Mouse (Mus musculus) megakaryocyte, embryonic 14.5 days (primary cell): ENCODE results near the gene Cat.

Source experiments
- FLI1 ChIP-seq: IDR thresholded peaks from 2 replicates; pipeline ENCODE4 v1.6.1; 2012; ENCODE audit warnings: low read length, inconsistent platforms, mixed read lengths
- GATA1 ChIP-seq: IDR thresholded peaks from 3 replicates; pipeline ENCODE4 v1.6.1; 2012; ENCODE audit warnings: mixed read lengths, low read length, inconsistent platforms, borderline replicate concordance

DNA sequence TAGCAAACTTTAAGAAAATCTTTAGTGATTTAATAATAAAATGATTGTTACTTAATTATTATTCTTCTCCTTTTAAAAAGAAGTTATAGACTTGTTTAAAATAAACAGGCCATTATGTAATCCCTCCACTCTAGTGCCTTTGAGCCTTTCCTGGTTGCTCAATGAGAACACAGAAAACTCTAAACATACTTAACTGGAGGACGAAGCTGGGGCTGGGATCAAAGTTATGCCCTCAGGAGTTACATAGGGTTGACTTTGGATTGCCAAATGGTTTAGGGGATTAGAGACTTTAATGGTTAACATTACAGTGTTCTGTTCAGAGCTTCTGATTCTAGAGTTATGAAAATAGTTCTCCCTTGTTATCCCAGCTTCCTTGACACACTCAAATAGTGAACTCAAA lies 31.5 kb upstream of the Cat start:
- TF ChIP-seq GATA1 (no peak), FLI1 (no peak)
